Mouse (Mus musculus) hindbrain, embryonic 11.5 days (tissue): ENCODE measurements around the gene Sf3a1. TPM values are rescaled to one million over a fixed set of nuclear protein-coding genes. Genes with fewer than 3 reads are reported as not detected.

Source experiments
- ATAC-seq: fragments of 200-750 bp; cut with Nextera tagmentation; 2 replicates; pipeline ENCODE4 v1.8.0; 2017; ENCODE audit warnings: mild to moderate bottlenecking, moderate TSS enrichment, moderate library complexity; ENCODE audit not compliant: low FRiP score
- DNase-seq: peaks from one replicate; pipeline ENCODE4 v3.0.0-alpha.2; 2015; ENCODE audit warnings: low spot score
- H3K27ac ChIP-seq: fragments of 300-500 bp; sonication (generic); 2 replicates; pipeline ENCODE4 v1.5.1; 2014; ENCODE audit warnings: mild to moderate bottlenecking, low read depth, low read length
- H3K27me3 ChIP-seq: fragments of 300-500 bp; sonication (generic); 2 replicates; pipeline ENCODE4 v1.6.1; 2014; ENCODE audit warnings: mild to moderate bottlenecking, low read length, moderate library complexity, mixed read lengths; ENCODE audit not compliant: control insufficient read depth, insufficient read depth
- H3K36me3 ChIP-seq: fragments of 300-500 bp; sonication (generic); 2 replicates; pipeline ENCODE4 v1.6.1; 2014; ENCODE audit warnings: mild to moderate bottlenecking, low read length, moderate library complexity, mixed read lengths; ENCODE audit not compliant: control insufficient read depth, insufficient read depth
- H3K4me1 ChIP-seq: fragments of 300-500 bp; sonication (generic); replicated peaks from 2 replicates; pipeline ENCODE4 v1.6.1; 2014; ENCODE audit warnings: low read length, mixed read lengths; ENCODE audit not compliant: control insufficient read depth, insufficient read depth
- H3K4me2 ChIP-seq: fragments of 300-500 bp; sonication (generic); replicated peaks from 2 replicates; pipeline ENCODE4 v1.6.1; 2014; ENCODE audit warnings: mild to moderate bottlenecking, low read depth, low read length
- H3K4me3 ChIP-seq: fragments of 300-500 bp; sonication (generic); 2 replicates; pipeline ENCODE4 v1.5.1; 2014; ENCODE audit warnings: low read depth, low read length
- H3K9ac ChIP-seq: fragments of 300-500 bp; sonication (generic); 2 replicates; pipeline ENCODE4 v1.6.1; 2014; ENCODE audit warnings: low read depth, low read length
- H3K9me3 ChIP-seq: fragments of 300-500 bp; sonication (generic); 2 replicates; pipeline ENCODE4 v1.6.1; 2016; ENCODE audit warnings: low read length; ENCODE audit not compliant: control insufficient read depth
- WGBS: fragments of 180-500 bp; shearing (Covaris S2); extraction: QIAGEN DNeasy Blood & Tissue Kit; methylation state at CpG from one replicate; pipeline ENCODE4 v1.1.7; 2014; 5-methylcytosine and 5-hydroxymethylcytosine counted together
- polyA plus RNA-seq: library from polyadenylated mRNA; unstranded; fragments of >200 nt; fragmentation: Nextera tagmentation; extraction: Ambion mirVana; gene quantifications from 2 replicates; pipeline ENCODE4 v1.2.1, GENCODE M21; 2014

Sf3a1 gene
- polyA plus RNA-seq, 1 experiment from 2014 or later: 80.7 TPM

GRCm38 (mm10) chr11:4220443-4221400, 60.6 kb downstream of the Sf3a1 start:
- H3K27me3 ChIP-seq: peaks cover 8% of the 10 kb centered on the region
- peaks cover 2% of the 10 kb centered on the region; the same call in 1 of the 2 replicates for H3K4me1 ChIP-seq
- no peak overlapping the region for H3K4me2 ChIP-seq
- 49% methylated on average over 28 of the region's 28 CpGs for WGBS
- H3K36me3 ChIP-seq: no peaks in the 10 kb centered on the region
- no peak overlapping the region for H3K4me3 ChIP-seq
- no peak overlapping the region for H3K27ac ChIP-seq
- DNase-seq (peak; percentile 79), ATAC-seq (0 out of 2 replicates have a peak, but pooled peaks have one; percentile 52)
- H3K9me3 ChIP-seq: no peaks in the 10 kb centered on the region
- no peak overlapping the region for H3K9ac ChIP-seq

GRCm38 (mm10) chr11:4222046-4222950, 62.1 kb downstream of the Sf3a1 start:
- 81% methylated on average over 17 of the region's 17 CpGs for WGBS
- Histone ChIP-seq H3K4me1 (peaks cover 2% of the 10 kb centered on the region; the same call in 1 of the 2 replicates), H3K4me3 (no peak overlapping the region), H3K27ac (no peak overlapping the region), H3K9ac (no peak overlapping the region), H3K9me3 (no peaks in the 10 kb centered on the region), H3K36me3 (no peaks in the 10 kb centered on the region), H3K27me3 (peaks cover 8% of the 10 kb centered on the region), H3K4me2 (no peak overlapping the region)
- DNase-seq (no peak), ATAC-seq (no peak)

GRCm38 (mm10) chr11:4223393-4224188, 63.4 kb downstream of the Sf3a1 start:
- WGBS: 38% methylated on average over 6 of the region's 7 CpGs
- no peak overlapping the region for H3K9ac ChIP-seq
- ATAC-seq: no peak

DNA sequence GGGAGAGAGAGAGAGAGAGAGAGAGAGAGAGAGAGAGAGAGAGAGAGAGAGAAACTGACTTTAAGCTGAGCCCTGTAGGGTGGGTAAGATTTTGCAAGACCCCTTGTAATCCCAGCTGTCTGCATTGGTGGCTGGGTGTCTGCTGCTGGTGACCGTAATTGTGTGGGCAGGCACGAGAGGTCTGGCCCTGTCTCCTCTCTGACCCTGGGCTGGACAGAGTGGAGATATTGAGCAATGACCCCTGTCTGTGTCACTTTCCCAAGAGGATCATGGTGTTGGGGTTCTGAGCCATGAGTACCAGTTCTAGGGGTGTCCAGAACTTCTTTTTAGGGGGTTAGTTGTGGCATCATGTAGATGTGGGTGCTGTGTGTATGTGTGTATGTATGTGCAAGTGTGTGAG, 64.1 kb downstream of the Sf3a1 start:
- no peaks in the 10 kb centered on the region; the same call in 1 of the 2 replicates for H3K4me1 ChIP-seq
- no peak overlapping the region for H3K27ac ChIP-seq
- H3K9ac ChIP-seq: no peak overlapping the region
- H3K36me3 ChIP-seq: no peaks in the 10 kb centered on the region
- DNase-seq (no peak), ATAC-seq (no peak)
- no peak overlapping the region for H3K4me3 ChIP-seq
- H3K9me3 ChIP-seq: no peaks in the 10 kb centered on the region
- WGBS: 43% methylated on average over 2 of the region's 2 CpGs
- H3K27me3 ChIP-seq: peaks cover under 1% of the 10 kb centered on the region
- H3K4me2 ChIP-seq: no peak overlapping the region

More at GRCm38 (mm10) chr11:4223393-4224188, 63.4 kb downstream of the Sf3a1 start:
- no peak overlapping the region for H3K27ac ChIP-seq
- no peaks in the 10 kb centered on the region for H3K36me3 ChIP-seq
- no peaks in the 10 kb centered on the region; the same call in 1 of the 2 replicates for H3K4me1 ChIP-seq
- H3K27me3 ChIP-seq: peaks cover 7% of the 10 kb centered on the region
- no peak overlapping the region for H3K4me2 ChIP-seq
- no peak for DNase-seq
- no peaks in the 10 kb centered on the region for H3K9me3 ChIP-seq
- H3K4me3 ChIP-seq: no peak overlapping the region

GRCm38 (mm10) chr11:4226569-4227325, 66.6 kb downstream of the Sf3a1 start:
- WGBS: 79% methylated on average over 5 of the region's 5 CpGs
- ATAC-seq (no peak), DNase-seq (no peak)
- no peak overlapping the region for H3K27ac ChIP-seq
- no peaks in the 10 kb centered on the region for H3K4me1 ChIP-seq
- H3K9ac ChIP-seq: no peak overlapping the region
- no peaks in the 10 kb centered on the region for H3K36me3 ChIP-seq
- H3K4me2 ChIP-seq: no peak overlapping the region
- no peaks in the 10 kb centered on the region for H3K27me3 ChIP-seq
- H3K9me3 ChIP-seq: no peaks in the 10 kb centered on the region
- H3K4me3 ChIP-seq: no peak overlapping the region

DNA sequence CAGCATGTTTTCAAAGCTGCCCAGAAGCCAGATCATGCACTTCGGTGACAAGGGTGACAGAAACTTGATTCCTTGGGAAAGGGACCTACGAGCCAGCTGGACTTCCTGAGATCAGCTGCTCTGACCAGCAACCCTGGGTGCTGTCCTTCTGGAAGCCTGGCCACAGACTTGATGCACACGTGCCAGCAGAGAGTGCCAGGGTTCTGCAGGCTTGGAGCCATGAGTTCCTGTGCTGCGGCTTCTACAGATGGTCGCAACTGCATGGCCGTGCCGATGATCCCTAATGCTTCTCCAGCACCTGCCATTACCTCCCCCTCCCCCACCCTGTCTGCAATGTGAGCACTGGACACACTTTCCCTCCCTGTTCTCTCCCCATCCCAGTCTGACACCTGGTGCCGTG, 68.3 kb downstream of the Sf3a1 start:
- Histone ChIP-seq H3K4me1 (no peaks in the 10 kb centered on the region), H3K27ac (no peak overlapping the region), H3K9ac (no peak overlapping the region), H3K4me2 (no peak overlapping the region), H3K4me3 (no peak overlapping the region), H3K36me3 (no peaks in the 10 kb centered on the region), H3K27me3 (no peaks in the 10 kb centered on the region), H3K9me3 (no peaks in the 10 kb centered on the region)
- DNase-seq: no peak
- no peak for ATAC-seq
- WGBS: 62% methylated on average over 8 of the region's 8 CpGs

DNA sequence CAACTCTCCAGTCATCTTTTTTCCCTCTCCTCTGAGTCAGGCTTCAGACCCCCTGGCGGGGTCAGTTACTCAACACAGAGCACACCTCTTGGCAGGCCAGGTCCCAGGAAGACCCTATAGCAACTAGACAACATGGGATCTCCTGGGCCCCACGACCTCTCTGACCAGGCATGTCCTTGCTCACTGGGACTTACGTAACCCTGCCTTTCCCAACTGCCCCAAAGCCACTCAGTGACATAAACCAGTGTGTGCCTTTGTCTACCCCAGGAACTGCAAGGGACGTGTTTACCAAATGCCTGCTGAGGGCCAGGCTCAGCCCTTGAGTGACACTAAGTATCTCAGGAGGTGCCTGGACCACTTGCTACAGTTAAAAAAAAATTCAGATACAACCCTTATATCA, 69.7 kb downstream of the Sf3a1 start:
- H3K27ac ChIP-seq: no peak overlapping the region
- DNase-seq (no peak), ATAC-seq (no peak)
- no peak overlapping the region for H3K4me2 ChIP-seq
- no peak overlapping the region for H3K9ac ChIP-seq
- H3K36me3 ChIP-seq: no peaks in the 10 kb centered on the region
- no peak overlapping the region for H3K4me3 ChIP-seq
- H3K27me3 ChIP-seq: no peaks in the 10 kb centered on the region
- no peaks in the 10 kb centered on the region for H3K9me3 ChIP-seq
- no peaks in the 10 kb centered on the region for H3K4me1 ChIP-seq
- WGBS: 70% methylated on average over 4 of the region's 4 CpGs
